10 mouse cellular contexts compared by ENCODE assay signal in the genomic region with DNA sequence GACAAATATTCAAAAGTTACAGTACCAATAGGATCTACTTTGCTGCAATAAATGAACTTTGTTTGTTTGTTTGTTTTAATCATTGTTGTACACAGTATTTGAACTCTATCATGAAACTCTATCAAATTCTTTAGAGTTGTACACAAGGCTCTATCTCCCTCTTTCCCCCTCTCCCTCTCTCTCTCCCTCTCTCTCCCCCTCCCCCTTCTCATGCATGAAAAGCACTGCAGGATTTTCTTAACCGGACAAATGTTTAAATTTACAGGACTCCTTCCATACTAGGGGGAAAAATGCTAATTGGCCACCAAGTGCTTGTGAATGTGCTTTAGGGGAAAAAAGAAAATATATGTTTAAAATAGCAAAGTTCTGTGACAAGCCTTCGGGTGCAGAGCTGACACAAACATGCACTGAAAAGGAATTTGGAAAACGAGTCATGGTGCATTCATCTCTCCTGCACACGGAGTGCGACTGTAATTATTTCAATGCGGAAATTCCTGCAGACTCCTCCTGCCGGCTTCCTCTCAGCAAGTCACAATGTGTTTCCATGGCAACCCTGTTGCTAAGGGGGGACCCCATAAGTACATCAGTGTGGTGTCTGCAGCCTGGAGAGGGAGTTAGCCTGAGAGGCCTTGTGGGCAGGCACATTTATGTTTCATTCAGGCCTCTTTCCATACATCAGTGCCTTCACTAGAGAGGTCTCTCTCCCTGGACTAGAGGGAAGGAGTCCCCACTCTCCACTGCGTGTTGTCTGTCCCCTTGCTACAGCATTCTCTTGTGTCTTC. TPM values are rescaled to one million over a fixed set of nuclear protein-coding genes. Genes with fewer than 3 reads are reported as not detected.
DNase-seq lines count a peak whose midpoint lies in the region; ATAC-seq lines count a peak whose summit lies in the region.
"Had no signal": no experiment of that assay in that cellular context is flagged by ENCODE, and none has a peak within 500 bp of the region (broad histone marks: within the 10 kb centered on the region; RNA-seq: fewer than 3 reads in every experiment).

No protein-coding gene starts in this region.

- H3K9me3 ChIP-seq in embryonic facial prominence, embryonic 14.5 days (ENCODE audit: control insufficient read depth, low read length) = peaks cover 7% of the 10 kb centered on the region
- 0 out of 2 replicates have a peak, but pooled peaks cover 4% of the 10 kb centered on the region for H3K9me3 ChIP-seq in neural tube, embryonic 12.5 days
- H3K9me3 ChIP-seq: heart, embryonic 13.5 days; lung, embryonic 15.5 days had no signal

- peak; percentile 94 for ATAC-seq in embryonic facial prominence, embryonic 14.5 days (ENCODE audit: low read depth)
- ATAC-seq in neural tube, embryonic 12.5 days (ENCODE audit: low FRiP score, low read depth) = peak; percentile 95

- no peak overlapping the region for H3K9ac ChIP-seq in embryonic facial prominence, embryonic 14.5 days (ENCODE audit: low read depth, low read length)
- H3K9ac ChIP-seq in neural tube, embryonic 12.5 days = no peak overlapping the region
- H3K9ac ChIP-seq: heart, embryonic 13.5 days; lung, embryonic 15.5 days had no signal

- no peaks in the 10 kb centered on the region for H3K27me3 ChIP-seq in embryonic facial prominence, embryonic 14.5 days (replicated peaks; ENCODE audit: control insufficient read depth, insufficient read depth, low read length)
- no peaks in the 10 kb centered on the region for H3K27me3 ChIP-seq in neural tube, embryonic 12.5 days (replicated peaks)
- H3K27me3 ChIP-seq: lung, embryonic 15.5 days had no signal

- H3K27ac ChIP-seq in embryonic facial prominence, embryonic 14.5 days (replicated peaks; ENCODE audit: low read depth, low read length) = 0 out of 2 replicates have a peak overlapping the region, but pooled peaks have one; percentile 25
- H3K27ac ChIP-seq in neural tube, embryonic 12.5 days = no peak overlapping the region
- H3K27ac ChIP-seq: heart, embryonic 13.5 days; lung, embryonic 15.5 days had no signal

- DNase-seq in embryo, embryonic 10 days (ENCODE audit: low spot score) = peak; percentile 91
- peak; percentile 94 for DNase-seq in embryonic facial prominence, embryonic 14.5 days (ENCODE audit: low spot score)
- peak; percentile 73 for DNase-seq in layer of hippocampus, adult 9-11 months
- no peak for DNase-seq in gastrocnemius, postnatal 10 days
- DNase-seq in adrenal gland, postnatal 14 days = no peak
- DNase-seq in heart, adult 9 months (ENCODE audit: low spot score in 2 of 2) = no peak
- no peak for DNase-seq in urinary bladder, adult 2 months (ENCODE audit: low spot score)

- H3K4me2 ChIP-seq in embryonic facial prominence, embryonic 14.5 days (ENCODE audit: low read depth, low read length) = peak overlapping the region; percentile 24
- peak overlapping the region; percentile 47 for H3K4me2 ChIP-seq in neural tube, embryonic 12.5 days (replicated peaks)
- H3K4me2 ChIP-seq: heart, embryonic 13.5 days; lung, embryonic 15.5 days had no signal

- WGBS in embryonic facial prominence, embryonic 14.5 days = 7% methylated on average over 8 of the region's 8 CpGs
- WGBS in neural tube, embryonic 12.5 days = 4% methylated on average over 8 of the region's 8 CpGs

- peaks cover 8% of the 10 kb centered on the region for H3K4me1 ChIP-seq in embryonic facial prominence, embryonic 14.5 days (ENCODE audit: control insufficient read depth, insufficient read depth, low read length)
- H3K4me1 ChIP-seq in neural tube, embryonic 12.5 days = peaks cover 17% of the 10 kb centered on the region

- no peaks in the 10 kb centered on the region for H3K36me3 ChIP-seq in embryonic facial prominence, embryonic 14.5 days (ENCODE audit: control insufficient read depth, insufficient read depth, low read length)
- H3K36me3 ChIP-seq in neural tube, embryonic 12.5 days = no peaks in the 10 kb centered on the region
- H3K36me3 ChIP-seq: heart, embryonic 13.5 days; lung, embryonic 15.5 days had no signal

- no peak overlapping the region for H3K4me3 ChIP-seq in embryonic facial prominence, embryonic 14.5 days (ENCODE audit: low read depth, low read length)
- H3K4me3 ChIP-seq in neural tube, embryonic 12.5 days = no peak overlapping the region
- H3K4me3 ChIP-seq: heart, embryonic 13.5 days; lung, embryonic 15.5 days had no signal

RNA-seq across cellular contexts. Expression of a gene that starts 11.2 kb away (rescaled TPM):
- polyA plus RNA-seq in embryonic facial prominence, embryonic 14.5 days (2014; fragmentation: Nextera tagmentation; extraction: Ambion mirVana) = 1.3 and 1.5 TPM in 2 replicates
- 4.5 and 5.4 TPM in 2 replicates for polyA plus RNA-seq in neural tube, embryonic 12.5 days (2016; fragmentation: Nextera tagmentation; extraction: Ambion mirVana)
- 1 to 10 TPM; 3.0 to 4.1 TPM for total RNA-seq in gastrocnemius, postnatal 10 days (2021)
- 1.1 and 1.9 TPM in 2 replicates for total RNA-seq in adrenal gland, postnatal 14 days (2021)
- 0.21 and 0.31 TPM in 2 replicates for polyA plus RNA-seq in urinary bladder, adult 2 months (2012; rRNA removed)

Comparison
In these comparisons a context has a peak if more than half of its experiments do, and no peak if none do; other contexts are left out.
1. DNase-seq: peak in embryo, embryonic 10 days (single experiment), embryonic facial prominence, embryonic 14.5 days (single experiment) and layer of hippocampus, adult 9-11 months (single experiment); none in gastrocnemius, postnatal 10 days (single experiment), adrenal gland, postnatal 14 days (single experiment), heart, adult 9 months (0 of 2) and urinary bladder, adult 2 months (single experiment).